Mouse (Mus musculus): ENCODE results near the gene Synrg.

- no peak for TF ChIP-seq GATA1 (IDR thresholded peaks at IDR 0.05; ENCODE audit: low read length)
- no peak for TF ChIP-seq TAL1 (IDR thresholded peaks at IDR 0.05; ENCODE audit: low read length)
Measured at GRCm38 (mm10) chr11:84033671-84034070, 69.4 kb downstream of the Synrg start.

All from erythroblast, embryonic 14.5 days (primary cell).